Mouse (Mus musculus) heart, embryonic 16.5 days (tissue): Measurements from ENCODE around the gene Nos1. TPM values are rescaled to one million over a fixed set of nuclear protein-coding genes. Genes with fewer than 3 reads are reported as not detected.

Experiments used
- ATAC-seq: fragments of 200-750 bp; cut with Nextera tagmentation; replicated peaks from 2 replicates; pipeline ENCODE4 v1.8.0; 2017; ENCODE audit warnings: moderate number of reproducible peaks; ENCODE audit not compliant: insufficient read depth, low FRiP score; ENCODE audit errors: extremely low read depth
- H3K27ac ChIP-seq: fragments of 300-500 bp; sonication (generic); 2 replicates; pipeline ENCODE4 v1.5.1; 2014; ENCODE audit warnings: mild to moderate bottlenecking, low read length, control low read depth, moderate library complexity
- H3K27me3 ChIP-seq: fragments of 300-500 bp; sonication (generic); 2 replicates; pipeline ENCODE4 v1.6.1; 2014; ENCODE audit warnings: low read length, mixed read lengths; ENCODE audit not compliant: control insufficient read depth, insufficient read depth
- H3K36me3 ChIP-seq: fragments of 300-500 bp; sonication (generic); 2 replicates; pipeline ENCODE4 v1.6.1; 2014; ENCODE audit not compliant: control insufficient read depth, insufficient read depth
- H3K4me1 ChIP-seq: fragments of 300-500 bp; sonication (generic); 2 replicates; pipeline ENCODE4 v1.6.1; 2014; ENCODE audit warnings: low read length, mixed read lengths; ENCODE audit not compliant: control insufficient read depth, insufficient read depth
- H3K4me2 ChIP-seq: fragments of 300-500 bp; sonication (generic); 2 replicates; pipeline ENCODE4 v1.6.1; 2014; ENCODE audit warnings: low read depth, mild to moderate bottlenecking, control low read depth, low read length
- H3K4me3 ChIP-seq: fragments of 300-500 bp; sonication (generic); 2 replicates; pipeline ENCODE4 v1.5.1; 2014; ENCODE audit warnings: mild to moderate bottlenecking, control low read depth, low read length
- H3K9ac ChIP-seq: fragments of 300-500 bp; sonication (generic); 2 replicates; pipeline ENCODE4 v1.6.1; 2014; ENCODE audit warnings: low read length, control low read depth
- H3K9me3 ChIP-seq: fragments of 300-500 bp; sonication (generic); replicated peaks from 2 replicates; pipeline ENCODE4 v1.6.1; 2016; ENCODE audit warnings: low read length; ENCODE audit not compliant: control insufficient read depth
- WGBS: fragments of 180-500 bp; shearing (Covaris S2); extraction: QIAGEN DNeasy Blood & Tissue Kit; methylation state at CpG from one replicate; pipeline ENCODE4 v1.1.7; 2014; 5-methylcytosine and 5-hydroxymethylcytosine counted together
- polyA plus RNA-seq: library from polyadenylated mRNA; unstranded; fragments of >200 nt; fragmentation: Nextera tagmentation; extraction: Ambion mirVana; gene quantifications from 2 replicates; pipeline ENCODE4 v1.2.1, GENCODE M21; 2015

Nos1 gene
- polyA plus RNA-seq, 1 experiment from 2014 or later = 0.24 TPM

DNA sequence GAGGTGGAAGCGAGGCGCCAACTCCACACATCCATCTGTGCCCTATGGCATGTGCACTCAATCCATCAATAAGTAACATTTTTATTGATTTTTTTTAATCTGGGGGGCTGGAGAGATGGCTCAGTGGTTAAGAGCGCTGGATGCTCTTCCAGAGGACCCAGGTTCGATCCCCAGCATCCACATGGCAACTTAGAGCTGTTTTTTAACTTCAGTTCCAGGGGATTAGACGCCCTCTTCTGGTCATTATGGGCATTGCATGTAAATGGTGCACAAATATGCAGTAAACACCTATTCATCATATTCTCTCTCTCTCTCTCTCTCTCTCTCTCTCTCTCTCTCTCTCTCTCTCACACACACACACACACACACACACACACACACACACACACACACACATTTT lies 43.7 kb downstream of the Nos1 start:
- Histone ChIP-seq H3K9ac (no peak overlapping the region), H3K36me3 (no peaks in the 10 kb centered on the region), H3K4me3 (no peak overlapping the region), H3K27me3 (no peaks in the 10 kb centered on the region), H3K27ac (no peak overlapping the region), H3K4me1 (no peaks in the 10 kb centered on the region), H3K4me2 (no peak overlapping the region), H3K9me3 (no peaks in the 10 kb centered on the region)
- 72% methylated on average over 5 of the region's 5 CpGs for WGBS
- ATAC-seq = no peak

GRCm38 (mm10) chr5:117825336-117825735 lies 44.5 kb downstream of the Nos1 start:
- WGBS = 64% methylated on average over 10 of the region's 11 CpGs
- H3K27me3 ChIP-seq = no peaks in the 10 kb centered on the region
- no peak overlapping the region for H3K27ac ChIP-seq
- H3K36me3 ChIP-seq = no peaks in the 10 kb centered on the region
- no peak overlapping the region for H3K4me3 ChIP-seq
- H3K4me2 ChIP-seq = no peak overlapping the region
- no peak for ATAC-seq
- H3K4me1 ChIP-seq = no peaks in the 10 kb centered on the region
- H3K9ac ChIP-seq = no peak overlapping the region
- no peaks in the 10 kb centered on the region for H3K9me3 ChIP-seq

DNA sequence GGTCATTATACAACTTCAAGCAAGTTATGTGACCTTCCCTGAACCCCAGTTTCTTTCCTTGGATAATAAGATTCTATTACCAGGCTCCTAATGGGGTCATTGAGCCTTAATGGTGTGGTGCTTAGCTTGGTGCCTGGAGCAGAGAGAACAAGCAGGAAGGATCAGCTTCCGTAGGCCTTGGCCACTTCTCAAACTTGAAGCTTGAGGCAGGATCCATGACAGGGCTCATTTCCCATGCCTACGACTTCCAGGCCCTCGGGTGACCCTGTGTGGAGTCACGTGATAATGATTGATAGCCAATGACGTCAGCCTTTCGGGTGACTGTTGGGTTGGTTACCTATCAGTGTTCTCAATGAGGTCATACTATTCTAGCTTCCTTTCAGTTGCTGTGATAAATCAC lies 46.5 kb downstream of the Nos1 start:
- Histone ChIP-seq H3K9ac (no peak overlapping the region), H3K27me3 (no peaks in the 10 kb centered on the region), H3K4me3 (no peak overlapping the region), H3K4me2 (no peak overlapping the region), H3K4me1 (no peaks in the 10 kb centered on the region), H3K36me3 (no peaks in the 10 kb centered on the region), H3K27ac (no peak overlapping the region), H3K9me3 (no peaks in the 10 kb centered on the region)
- ATAC-seq = no peak
- 66% methylated on average over 6 of the region's 6 CpGs for WGBS

GRCm38 (mm10) chr5:117836930-117837329 lies 56.1 kb downstream of the Nos1 start:
- H3K9ac ChIP-seq = no peak overlapping the region
- ATAC-seq = no peak
- H3K27ac ChIP-seq = no peak overlapping the region
- H3K9me3 ChIP-seq = peaks cover 9% of the 10 kb centered on the region
- H3K4me3 ChIP-seq = no peak overlapping the region
- no peak overlapping the region for H3K4me2 ChIP-seq
- 10% methylated on average over 5 of the region's 5 CpGs for WGBS
- H3K36me3 ChIP-seq = no peaks in the 10 kb centered on the region
- H3K4me1 ChIP-seq = no peaks in the 10 kb centered on the region
- H3K27me3 ChIP-seq = peaks cover 41% of the 10 kb centered on the region

GRCm38 (mm10) chr5:117837731-117838130 lies 56.9 kb downstream of the Nos1 start:
- ATAC-seq = no peak
- Histone ChIP-seq H3K4me2 (no peak overlapping the region), H3K4me1 (no peaks in the 10 kb centered on the region), H3K9me3 (peaks cover 9% of the 10 kb centered on the region), H3K36me3 (no peaks in the 10 kb centered on the region), H3K9ac (no peak overlapping the region), H3K4me3 (no peak overlapping the region), H3K27me3 (peaks cover 49% of the 10 kb centered on the region), H3K27ac (no peak overlapping the region)
- 38% methylated on average over 9 of the region's 9 CpGs for WGBS

DNA sequence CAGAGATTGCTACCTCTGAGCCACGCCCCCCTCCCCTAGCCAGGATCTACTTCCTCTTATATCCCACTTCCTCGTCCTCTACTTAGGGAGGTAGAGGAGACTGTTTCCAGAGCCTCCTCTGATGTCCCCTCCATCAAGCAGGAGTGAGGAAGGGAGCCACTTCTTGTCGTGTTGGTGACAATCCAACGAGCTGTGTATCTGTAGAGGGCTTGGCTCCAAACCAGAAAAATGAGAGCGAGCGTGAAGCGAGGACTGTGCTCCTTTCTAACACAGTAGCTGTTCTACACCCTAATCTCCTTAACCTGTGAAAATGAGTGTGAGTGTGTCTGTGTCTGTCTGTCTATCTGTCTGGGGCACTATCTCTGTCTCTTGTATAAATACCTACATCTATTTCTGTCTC lies 58.7 kb downstream of the Nos1 start:
- no peak overlapping the region for H3K9ac ChIP-seq
- H3K4me2 ChIP-seq = no peak overlapping the region
- H3K36me3 ChIP-seq = no peaks in the 10 kb centered on the region
- 48% methylated on average over 7 of the region's 7 CpGs for WGBS
- H3K4me1 ChIP-seq = no peaks in the 10 kb centered on the region
- H3K4me3 ChIP-seq = no peak overlapping the region
- H3K27ac ChIP-seq = no peak overlapping the region
- peaks cover 2% of the 10 kb centered on the region for H3K9me3 ChIP-seq
- ATAC-seq = no peak
- H3K27me3 ChIP-seq = peaks cover 67% of the 10 kb centered on the region

DNA sequence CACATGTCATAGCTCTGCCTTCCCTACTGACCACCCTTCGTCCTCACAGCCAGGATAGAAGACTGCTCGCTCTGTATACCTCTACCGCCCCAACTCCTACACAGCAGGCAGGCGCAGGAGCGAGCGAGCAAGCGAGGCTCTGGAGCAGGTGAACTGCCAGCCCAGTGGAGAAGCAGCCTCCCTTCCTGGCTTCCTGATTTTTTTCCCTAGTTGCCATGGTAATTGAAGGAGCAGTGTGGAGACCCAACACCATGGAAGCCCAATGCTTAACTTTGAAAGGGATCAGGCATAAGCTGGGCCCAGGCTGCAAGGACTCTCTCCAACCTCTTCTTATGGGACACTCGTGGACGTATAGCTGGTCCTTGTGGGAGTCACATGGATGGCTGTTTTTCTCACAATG lies 59.4 kb downstream of the Nos1 start:
- H3K27me3 ChIP-seq = peaks cover 69% of the 10 kb centered on the region
- no peak for ATAC-seq
- 41% methylated on average over 9 of the region's 9 CpGs for WGBS

GRCm38 (mm10) chr5:117840988-117841387 lies 60.2 kb downstream of the Nos1 start:
- Histone ChIP-seq H3K4me3 (no peak overlapping the region), H3K27me3 (peaks cover 75% of the 10 kb centered on the region), H3K27ac (no peak overlapping the region), H3K9ac (no peak overlapping the region), H3K9me3 (no peaks in the 10 kb centered on the region), H3K4me1 (no peaks in the 10 kb centered on the region), H3K36me3 (no peaks in the 10 kb centered on the region), H3K4me2 (no peak overlapping the region)
- ATAC-seq = no peak
- WGBS = 28% methylated on average over 5 of the region's 5 CpGs

More for the DNA sequence above, 59.4 kb downstream of the Nos1 start:
- Histone ChIP-seq H3K4me2 (no peak overlapping the region), H3K27ac (no peak overlapping the region), H3K4me1 (no peaks in the 10 kb centered on the region), H3K4me3 (no peak overlapping the region), H3K9me3 (no peaks in the 10 kb centered on the region; the same call in 1 of the 2 replicates), H3K9ac (no peak overlapping the region), H3K36me3 (no peaks in the 10 kb centered on the region)

DNA sequence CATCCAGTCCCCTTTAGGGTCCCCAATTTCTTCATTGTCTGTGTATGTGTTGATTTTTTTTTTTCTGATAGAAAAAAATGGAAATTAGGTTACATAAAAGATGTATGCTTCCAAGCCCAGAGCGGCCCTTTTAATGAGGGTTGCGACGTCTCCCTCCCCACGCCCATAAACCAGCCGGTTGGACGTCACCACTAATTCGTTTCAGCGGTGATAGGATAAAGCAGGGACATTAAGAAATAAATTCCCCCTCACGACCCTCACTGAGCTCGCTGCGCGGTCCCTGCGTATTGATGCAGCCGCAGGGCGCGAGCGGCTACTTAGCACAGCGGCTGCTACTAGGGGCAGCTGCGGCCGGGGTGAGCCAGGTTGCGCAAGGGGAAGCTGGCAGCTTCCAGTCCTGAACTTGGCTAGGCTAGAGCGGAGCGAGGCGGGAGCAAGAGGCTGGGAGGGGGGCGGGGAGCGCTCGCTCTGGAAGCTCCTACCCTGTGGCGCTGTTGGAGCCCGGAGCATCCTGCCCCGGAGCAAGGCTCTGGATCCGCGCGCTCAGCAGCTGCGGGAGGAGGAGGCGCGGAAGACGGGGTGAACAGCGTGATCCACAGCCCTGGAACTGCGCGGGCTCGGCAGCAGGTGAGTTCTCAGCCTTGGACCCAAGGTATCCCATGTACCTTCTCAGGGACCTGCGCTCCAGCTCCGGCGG lies 61.0 kb downstream of the Nos1 start:
- Histone ChIP-seq H3K27ac (no peak overlapping the region), H3K9me3 (no peaks in the 10 kb centered on the region), H3K4me3 (no peak overlapping the region), H3K36me3 (no peaks in the 10 kb centered on the region), H3K9ac (no peak overlapping the region), H3K27me3 (peaks cover 75% of the 10 kb centered on the region), H3K4me2 (no peak overlapping the region), H3K4me1 (no peaks in the 10 kb centered on the region)
- WGBS = 2% methylated on average over 43 of the region's 44 CpGs
- no peak for ATAC-seq
